Mouse (Mus musculus): ENCODE results near the gene Aph1b. TPM values are rescaled to one million over a fixed set of nuclear protein-coding genes. Genes with fewer than 3 reads are reported as not detected.

The Aph1b gene
- total RNA-seq, 4 experiments from 2014 or later: 1.3 to 4.6 (median 2.2) TPM

GRCm38 (mm10) chr9:66744531-66744930 lies 50.8 kb downstream of the Aph1b start:
- DNase-seq (ENCODE audit: low spot score in 2 of 2): no peak

GRCm38 (mm10) chr9:66739516-66739915 lies 55.8 kb downstream of the Aph1b start:
- DNase-seq (ENCODE audit: low spot score in 2 of 2): no peak

- no peak for DNase-seq (ENCODE audit: low spot score in 2 of 2)
Measured at GRCm38 (mm10) chr9:66736551-66736950, 58.7 kb downstream of the Aph1b start.

DNA sequence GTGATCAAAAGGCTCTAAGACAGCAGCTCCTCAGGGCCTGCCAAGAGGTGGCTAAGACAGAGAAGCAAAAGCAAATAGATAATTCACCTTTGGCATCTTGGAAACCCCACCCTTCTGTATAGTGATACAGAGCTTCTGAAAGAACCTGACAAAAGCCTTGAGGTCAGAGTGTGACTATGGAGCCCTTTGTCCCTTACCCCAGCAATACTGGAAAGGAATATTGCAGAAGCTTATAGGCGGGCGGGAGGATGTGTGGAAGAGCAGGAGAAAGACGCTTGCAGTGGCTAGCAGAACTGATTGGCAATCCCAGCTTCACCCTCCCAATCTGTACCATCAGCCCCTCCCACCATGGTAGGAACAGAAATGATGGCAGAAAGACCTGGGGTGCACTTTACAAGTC lies 59.3 kb downstream of the Aph1b start:
- DNase-seq (ENCODE audit: low spot score in 2 of 2): no peak

DNA sequence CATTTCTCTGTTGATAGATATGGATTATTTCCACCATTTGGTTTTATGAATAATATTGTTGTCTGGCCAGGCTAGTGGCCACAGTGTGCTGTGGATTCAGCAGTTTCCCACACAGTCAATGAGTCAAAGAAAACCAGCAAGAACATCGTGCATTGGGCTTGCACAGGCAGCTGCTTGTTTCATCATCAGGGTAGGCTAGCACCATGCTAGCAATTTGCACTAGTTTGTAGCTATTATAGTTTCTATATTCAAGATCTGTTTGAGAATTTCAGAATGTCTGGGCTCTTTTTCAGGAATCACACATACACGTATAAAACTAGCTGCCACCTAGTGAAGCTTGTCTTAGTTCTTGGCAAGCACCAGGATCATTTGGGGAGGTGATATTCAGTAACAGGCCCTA lies 60.2 kb downstream of the Aph1b start:
- DNase-seq (ENCODE audit: low spot score in 2 of 2): no peak

DNA sequence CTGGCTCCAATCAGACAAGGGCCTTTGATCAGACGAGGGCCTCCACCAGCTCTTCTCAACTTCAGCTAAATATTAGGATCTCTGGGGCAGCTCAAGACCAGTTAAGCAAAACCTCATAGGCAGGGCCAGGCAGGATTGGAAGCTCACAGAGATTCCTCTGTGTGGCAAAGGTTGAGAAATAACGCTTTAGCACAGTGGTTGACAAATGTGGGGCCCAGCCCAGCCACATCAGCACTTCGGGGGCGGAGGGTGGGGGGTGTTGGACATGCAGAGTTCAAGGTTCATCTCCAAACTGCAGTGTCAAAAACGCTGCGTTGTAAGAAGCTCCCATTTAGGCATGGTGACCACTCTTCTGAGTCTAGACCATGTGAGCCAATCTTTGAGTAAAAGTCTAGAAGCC lies 60.7 kb downstream of the Aph1b start:
- DNase-seq (ENCODE audit: low spot score in 2 of 2): no peak

GRCm38 (mm10) chr9:66732791-66733691 lies 62.2 kb downstream of the Aph1b start:
- no peak for DNase-seq (ENCODE audit: low spot score in 2 of 2)

- DNase-seq (ENCODE audit: low spot score in 2 of 2): no peak
Measured at GRCm38 (mm10) chr9:66731284-66731683, 64.0 kb downstream of the Aph1b start.

DNA sequence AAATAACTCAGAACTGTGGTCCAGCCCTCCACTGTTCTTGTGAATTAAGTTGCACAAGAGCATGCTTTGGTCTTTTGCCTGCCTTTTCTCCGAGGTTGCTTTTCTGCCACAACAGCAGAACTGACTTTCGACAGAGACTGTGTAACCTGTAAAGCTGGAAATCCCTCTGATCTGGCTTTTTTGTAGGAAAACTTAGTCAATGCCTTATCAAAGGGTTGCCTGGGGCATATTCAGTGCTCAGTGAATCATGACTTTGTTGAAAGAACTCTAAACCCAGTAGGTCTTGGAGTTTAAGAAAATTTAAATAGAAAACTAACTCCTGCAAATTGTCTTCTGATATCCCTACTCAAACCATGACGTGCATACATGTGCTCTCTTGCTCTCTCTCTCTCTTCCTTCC lies 64.7 kb downstream of the Aph1b start:
- no peak for DNase-seq (ENCODE audit: low spot score in 2 of 2)

GRCm38 (mm10) chr9:66727333-66727732 lies 68.0 kb downstream of the Aph1b start:
- no peak for DNase-seq (ENCODE audit: low spot score in 2 of 2)

DNA sequence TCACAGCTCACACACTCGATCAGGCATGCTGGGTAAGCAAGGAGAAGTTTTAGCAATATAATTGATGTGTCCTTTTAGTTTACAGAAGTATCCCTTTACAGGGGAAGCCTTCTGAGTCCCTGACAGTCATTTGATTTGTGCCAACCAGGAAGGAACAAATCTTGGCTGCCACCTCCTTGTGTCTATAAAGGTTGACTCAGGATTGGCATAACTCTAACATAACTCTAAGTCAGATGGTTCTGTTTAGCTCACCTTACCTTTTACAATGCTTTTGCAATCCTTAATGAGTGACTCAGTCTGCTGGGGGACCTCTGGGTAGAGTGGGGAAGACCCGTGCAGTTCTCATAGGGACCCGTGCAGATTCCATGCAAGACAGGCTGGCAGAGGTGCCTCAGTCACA lies 69.7 kb downstream of the Aph1b start:
- no peak for DNase-seq (ENCODE audit: low spot score in 2 of 2)

Other genes starting within 250 kb of the Aph1b start
- gene Usp3, start 202.3 kb downstream of the Aph1b start, total RNA-seq (2022): 10 to 100 TPM; 11.4 to 20.8 (median 13.5) TPM
- gene Car12, start 81.8 kb downstream of the Aph1b start, total RNA-seq (2022): under 1 TPM in 2 of 4 experiments, not detected in 2; 0.10 to 0.31 TPM
- under 1 TPM in 1 of 4 experiments, not detected in 3; 0.13 TPM for gene Gm10647, start 1.5 kb upstream of the Aph1b start, total RNA-seq (2022)
- gene Aph1c, start 39.2 kb upstream of the Aph1b start, total RNA-seq (2022): 1 to 10 TPM in 2 of 4 experiments, under 1 TPM in 2; 0.34 to 1.9 (median 1.3) TPM
- gene Rab8b, start 124.2 kb upstream of the Aph1b start, total RNA-seq (2022): 1 to 10 TPM; 5.1 to 6.4 (median 5.8) TPM
- gene Rps27l, start 150.6 kb upstream of the Aph1b start, total RNA-seq (2022): 100 to 1,000 TPM; 223 to 268 (median 240) TPM
- gene Lactb, start 180.0 kb upstream of the Aph1b start, total RNA-seq (2022): 10 to 100 TPM; 18.3 to 23.1 (median 22.6) TPM

Measured in gastrocnemius, adult 8-10 months (tissue).